Mouse (Mus musculus): ENCODE results near the gene Hip1r. TPM values are rescaled to one million over a fixed set of nuclear protein-coding genes. Genes with fewer than 3 reads are reported as not detected.

Gene Hip1r
- total RNA-seq (2021), result 10 to 100 TPM; 66.5 to 67.7 TPM
- long read RNA-seq, experiment 1, full-length matches to known transcripts, result 26 of 59 reads
- long read RNA-seq, experiment 1, partial matches to known transcripts, result 18 of 59 reads
- long read RNA-seq, experiment 1, other reads (novel, unspliced or antisense), result 15 of 59 reads
- long read RNA-seq, experiment 2, full-length matches to known transcripts, result 31 of 57 reads
- long read RNA-seq, experiment 2, partial matches to known transcripts, result 18 of 57 reads
- long read RNA-seq, experiment 2, other reads (novel, unspliced or antisense), result 8 of 57 reads

GRCm38 (mm10) chr5:123973299-123974178 is at the start of gene Hip1r:
TSS of gene Hip1r (plus strand) at chr5:123973628.
- DNase-seq (ENCODE audit: low spot score in 2 of 2), result peak; percentile 68 to 77

- DNase-seq (ENCODE audit: low spot score in 2 of 2), result no peak
These were observed 46.3 kb upstream of the Hip1r start, which contains the start of gene Gm43518 for GRCm38 (mm10) chr5:123927118-123927517. TSS of gene Gm43518 (plus strand) at chr5:123927418.

GRCm38 (mm10) chr5:123930508-123930989 is 42.9 kb upstream of the Hip1r start, which contains the start of gene Ccdc62:
TSS of gene Ccdc62 (plus strand) at chr5:123930679.
- peak; percentile 91 to 92 for DNase-seq (ENCODE audit: low spot score in 2 of 2)

DNA sequence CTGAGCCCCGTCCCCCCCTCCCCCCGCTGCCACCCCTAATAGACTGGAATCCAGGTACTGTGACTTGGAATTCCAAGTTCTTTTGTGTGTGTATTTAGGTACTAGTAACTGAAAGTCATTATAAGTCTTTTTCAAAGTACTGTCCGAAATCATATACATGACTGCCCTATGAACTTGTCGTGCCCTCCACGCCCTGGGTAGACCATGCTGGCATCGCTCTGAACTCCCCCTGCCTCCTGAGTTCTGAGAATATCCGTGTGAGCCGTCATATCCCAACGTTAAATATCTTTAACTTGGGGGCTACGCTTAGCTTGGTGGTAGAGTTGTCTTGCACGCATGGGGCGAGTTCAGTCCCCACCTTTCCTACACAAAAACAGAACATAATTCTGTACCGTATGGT is 42.3 kb upstream of the Hip1r start:
- no peak for DNase-seq (ENCODE audit: low spot score in 2 of 2)

- DNase-seq (ENCODE audit: low spot score in 2 of 2), result no peak
These were observed 40.5 kb upstream of the Hip1r start for GRCm38 (mm10) chr5:123932927-123933326.

GRCm38 (mm10) chr5:123933556-123933955 is 39.9 kb upstream of the Hip1r start:
- DNase-seq (ENCODE audit: low spot score in 2 of 2), result no peak

- no peak for DNase-seq (ENCODE audit: low spot score in 2 of 2)
These were observed 39.4 kb upstream of the Hip1r start for GRCm38 (mm10) chr5:123933957-123934591.

DNA sequence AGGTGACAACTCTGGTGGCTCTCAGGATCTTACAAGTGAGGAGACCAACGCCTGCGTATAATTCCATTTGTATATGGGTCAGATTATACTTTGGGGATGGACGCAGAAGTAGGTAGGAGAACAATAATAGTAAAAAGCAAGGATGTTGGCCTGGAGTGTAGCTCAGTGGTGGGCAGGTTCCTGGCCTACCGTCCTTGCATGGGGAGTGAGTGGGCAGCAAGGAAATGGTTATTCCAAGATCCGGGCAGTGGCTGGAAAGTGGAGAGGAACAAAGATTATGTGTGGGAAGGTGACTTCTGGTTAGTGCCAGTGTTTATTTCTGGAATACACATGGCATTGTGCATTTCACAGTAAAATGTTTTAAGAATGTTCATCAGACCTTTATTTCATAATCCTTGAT is 37.5 kb upstream of the Hip1r start:
- no peak for DNase-seq (ENCODE audit: low spot score in 2 of 2)

DNA sequence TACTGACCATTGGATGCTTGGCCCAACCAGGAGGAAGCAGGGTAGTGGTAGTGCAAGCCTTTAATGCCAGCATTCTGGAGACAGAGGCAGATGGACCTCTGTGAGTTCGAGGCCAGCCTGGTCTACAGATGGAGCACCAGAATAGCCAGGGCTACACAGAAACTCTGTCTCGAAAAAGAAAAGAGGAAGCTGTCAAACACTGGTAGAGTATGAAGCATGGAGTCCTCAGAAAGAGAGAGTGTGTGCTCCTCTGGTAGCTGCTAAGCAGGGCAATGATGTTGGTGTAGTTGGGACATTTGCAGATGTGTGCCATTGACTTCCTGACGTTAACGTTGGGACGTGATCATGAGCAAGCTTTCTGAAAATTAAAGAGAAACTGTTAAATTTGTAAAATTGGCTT is 34.9 kb upstream of the Hip1r start:
- DNase-seq (ENCODE audit: low spot score in 2 of 2), result no peak

- DNase-seq (ENCODE audit: low spot score in 2 of 2), result no peak
These were observed 26.9 kb upstream of the Hip1r start for GRCm38 (mm10) chr5:123946546-123946945.

- no peak for DNase-seq (ENCODE audit: low spot score in 2 of 2)
These were observed 26.2 kb upstream of the Hip1r start for GRCm38 (mm10) chr5:123947041-123947761.

- DNase-seq (ENCODE audit: low spot score in 2 of 2), result peak; percentile 39 to 63
These were observed 20.9 kb upstream of the Hip1r start for GRCm38 (mm10) chr5:123952365-123953045.

- DNase-seq (ENCODE audit: low spot score in 2 of 2), result no peak
These were observed 16.2 kb upstream of the Hip1r start for GRCm38 (mm10) chr5:123957213-123957612.

- DNase-seq (ENCODE audit: low spot score in 2 of 2), result no peak
These were observed 14.4 kb upstream of the Hip1r start for GRCm38 (mm10) chr5:123959018-123959417.

DNA sequence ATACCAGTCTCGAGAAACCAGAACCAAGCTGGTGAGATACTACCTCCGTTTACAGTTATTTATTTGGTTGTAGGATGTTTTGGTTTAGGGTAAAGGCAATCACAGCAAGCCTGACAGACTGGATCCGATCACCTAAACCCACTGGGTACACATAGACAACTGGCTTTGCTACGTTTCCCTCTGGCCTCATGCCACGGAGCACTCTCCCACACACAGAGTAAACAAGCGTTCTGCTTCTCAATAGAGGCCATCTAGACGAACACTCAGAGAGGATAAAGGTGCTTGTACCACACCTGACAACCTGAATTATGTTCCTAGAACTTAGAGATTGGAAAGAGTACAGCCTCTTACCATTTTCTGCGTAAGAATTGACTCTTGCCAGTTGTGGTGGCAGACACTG is 13.3 kb upstream of the Hip1r start:
- DNase-seq (ENCODE audit: low spot score in 2 of 2), result no peak

DNA sequence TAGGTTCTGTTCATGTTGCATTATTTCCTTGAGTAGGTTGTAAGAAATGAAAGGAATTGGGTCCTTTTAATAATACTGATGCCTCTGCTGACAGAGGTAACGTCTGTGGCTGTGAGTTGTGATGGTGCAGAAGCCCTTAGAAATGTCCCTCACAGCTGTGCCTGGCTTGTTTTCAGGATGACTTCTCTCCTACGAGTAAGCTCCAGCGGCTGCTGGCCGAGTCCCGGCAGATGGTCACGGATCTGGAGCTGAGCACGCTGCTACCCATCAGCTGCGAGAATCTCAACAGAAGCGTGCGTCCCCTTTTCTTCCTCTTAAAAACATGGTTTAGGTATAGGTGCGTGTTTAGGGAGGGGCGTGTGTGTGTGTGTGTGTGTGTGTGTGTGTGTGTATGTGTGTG is 12.4 kb upstream of the Hip1r start:
- DNase-seq (ENCODE audit: low spot score in 2 of 2), result no peak

GRCm38 (mm10) chr5:123964208-123964607 is 9.2 kb upstream of the Hip1r start:
- DNase-seq (ENCODE audit: low spot score in 2 of 2), result no peak

GRCm38 (mm10) chr5:123966759-123967158 is 6.7 kb upstream of the Hip1r start:
- no peak for DNase-seq (ENCODE audit: low spot score in 2 of 2)

DNA sequence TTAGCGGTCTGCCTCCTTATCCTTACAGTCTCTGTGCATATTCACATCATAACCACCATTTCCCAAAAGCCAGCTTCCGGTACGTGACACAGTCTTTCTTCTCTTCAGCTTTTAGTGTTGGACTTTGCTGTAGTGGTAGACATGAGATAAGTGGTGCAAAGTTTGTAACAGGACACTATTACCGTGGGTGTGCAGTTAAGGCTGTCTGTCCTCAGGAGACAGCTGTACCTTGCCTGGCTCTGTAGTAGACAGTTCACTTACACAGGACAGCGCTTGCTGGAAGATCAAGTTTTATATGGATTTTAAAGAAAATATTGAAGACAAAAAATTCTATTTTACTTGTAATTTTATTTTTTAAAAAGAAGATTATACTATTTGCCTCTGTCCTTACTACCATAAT is 5.0 kb upstream of the Hip1r start:
- no peak for DNase-seq (ENCODE audit: low spot score in 2 of 2)

- DNase-seq (ENCODE audit: low spot score in 2 of 2), result no peak
These were observed 4.2 kb upstream of the Hip1r start for GRCm38 (mm10) chr5:123969216-123969615.

Measured in left cerebral cortex, adult 18-20 months (tissue).